Mouse (Mus musculus): Measurements from ENCODE around the gene Spice1.

DNA sequence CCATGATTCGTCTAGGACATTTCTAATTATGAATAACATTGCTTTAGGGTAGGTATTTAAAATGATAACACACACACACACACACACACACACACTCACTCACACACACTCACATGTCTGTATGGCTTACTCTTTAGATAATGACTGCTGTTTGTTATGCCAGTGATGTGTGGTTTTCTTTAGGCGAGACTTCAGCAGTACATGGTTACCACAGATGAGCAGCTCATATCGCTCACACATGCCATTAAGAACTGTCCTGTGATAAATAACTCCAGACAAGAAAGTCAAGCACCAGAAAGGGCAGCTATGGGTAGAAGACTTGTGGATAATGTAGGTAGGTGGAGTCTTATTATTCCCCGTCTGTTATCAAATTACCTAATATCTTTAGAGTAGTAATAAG lies 28.5 kb downstream of the Spice1 start:
- TF ChIP-seq CTCF (IDR thresholded peaks at IDR 0.05; ENCODE audit: control insufficient read depth, insufficient read depth, insufficient replicate concordance, low read depth, low read length): no peak
- TF ChIP-seq POLR2A (IDR thresholded peaks at IDR 0.05; ENCODE audit: control insufficient read depth, low read depth, low read length): no peak

Data from testis, adult 2 months (tissue).